Comparison of ENCODE assay signal across 17 mouse cellular contexts in the genomic region with DNA sequence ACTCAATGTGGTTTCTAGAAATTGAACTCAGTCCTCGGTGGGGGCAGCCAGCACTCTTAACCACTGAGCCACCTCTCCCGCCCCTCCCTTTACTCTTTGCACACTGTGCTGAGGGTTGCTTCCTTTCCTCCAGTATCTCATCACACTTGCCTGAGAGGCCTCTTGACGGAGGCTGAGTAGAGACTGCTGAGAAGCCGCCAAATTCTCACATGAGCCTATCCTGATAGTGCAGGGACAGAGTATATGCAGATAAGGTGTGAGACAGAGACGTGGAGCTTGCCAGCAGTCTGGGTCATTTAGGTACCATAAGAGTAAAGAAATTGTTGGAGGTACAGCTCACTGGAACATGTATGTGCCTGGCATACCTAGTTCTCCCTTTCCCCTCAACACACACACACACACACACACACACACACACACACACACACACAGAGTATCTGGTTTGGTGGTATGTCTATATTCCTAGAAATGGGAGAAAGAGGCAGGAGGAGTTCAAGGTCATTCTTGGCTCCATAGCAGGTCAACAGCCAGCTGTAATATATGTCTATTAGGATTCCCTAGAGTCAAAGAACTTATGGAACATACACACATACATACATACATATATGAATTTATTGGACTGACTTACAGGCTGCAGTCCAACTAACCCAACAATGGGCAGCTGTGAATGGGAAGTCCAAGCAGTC. TPM values are rescaled to one million over a fixed set of nuclear protein-coding genes. Genes with fewer than 3 reads are reported as not detected.
DNase-seq lines count a peak whose midpoint lies in the region; ATAC-seq and TF ChIP-seq lines count a peak whose summit lies in the region.
"Had no signal": no experiment of that assay in that cellular context is flagged by ENCODE, and none has a peak within 500 bp of the region (broad histone marks: within the 10 kb centered on the region; RNA-seq: fewer than 3 reads in every experiment).

No protein-coding gene starts in this region.

- H3K4me1 ChIP-seq in heart, embryonic 16.5 days (ENCODE audit: control insufficient read depth, insufficient read depth, low read length), result peaks cover 9% of the 10 kb centered on the region
- H3K4me1 ChIP-seq in heart, embryonic 12.5 days (replicated peaks), result peaks cover 11% of the 10 kb centered on the region
- no peaks in the 10 kb centered on the region for H3K4me1 ChIP-seq in intestine, embryonic 16.5 days (ENCODE audit: control insufficient read depth, insufficient read depth, low read length)
- H3K4me1 ChIP-seq in liver, postnatal 0 days (ENCODE audit: insufficient read depth), result no peaks in the 10 kb centered on the region
- H3K4me1 ChIP-seq: forebrain, embryonic 15.5 days; hindbrain, embryonic 12.5 days; lung, embryonic 15.5 days; neural tube, embryonic 13.5 days had no signal

- peak; percentile 84 for ATAC-seq in heart, embryonic 16.5 days (replicated peaks; ENCODE audit: extremely low read depth, insufficient read depth, low FRiP score)
- ATAC-seq in heart, embryonic 12.5 days (ENCODE audit: insufficient number of reproducible peaks, low FRiP score), result no peak; the same call in 1 of the 2 replicates
- ATAC-seq in intestine, embryonic 16.5 days, result 0 out of 2 replicates have a peak, but pooled peaks have one; percentile 26
- peak; percentile 86 for ATAC-seq in liver, postnatal 0 days
- ATAC-seq: forebrain, embryonic 15.5 days had no signal

- no peak overlapping the region for H3K27ac ChIP-seq in heart, embryonic 16.5 days (ENCODE audit: low read length)
- H3K27ac ChIP-seq in heart, embryonic 12.5 days (ENCODE audit: poor library complexity, severe bottlenecking), result no peak overlapping the region
- no peak overlapping the region for H3K27ac ChIP-seq in intestine, embryonic 16.5 days (ENCODE audit: low read length)
- H3K27ac ChIP-seq in liver, postnatal 0 days (ENCODE audit: low read depth), result no peak overlapping the region
- H3K27ac ChIP-seq: forebrain, embryonic 15.5 days; hindbrain, embryonic 12.5 days; lung, embryonic 15.5 days; neural tube, embryonic 13.5 days had no signal

- no peaks in the 10 kb centered on the region for H3K27me3 ChIP-seq in heart, embryonic 16.5 days (ENCODE audit: control insufficient read depth, insufficient read depth, low read length)
- H3K27me3 ChIP-seq in heart, embryonic 12.5 days (replicated peaks), result no peaks in the 10 kb centered on the region
- no peaks in the 10 kb centered on the region for H3K27me3 ChIP-seq in intestine, embryonic 16.5 days (replicated peaks; ENCODE audit: control insufficient read depth, insufficient read depth, low read length)
- H3K27me3 ChIP-seq in liver, postnatal 0 days (ENCODE audit: insufficient read depth, low read length), result no peaks in the 10 kb centered on the region
- H3K27me3 ChIP-seq: forebrain, embryonic 15.5 days; hindbrain, embryonic 12.5 days; lung, embryonic 15.5 days; neural tube, embryonic 13.5 days had no signal

- peak; percentile 60 for DNase-seq in MEL-GATA-1-ER (ENCODE audit: extremely low read depth, low read depth)
- DNase-seq in liver, postnatal 0 days, result peak; percentile 20
- DNase-seq in adrenal gland, postnatal 25 days, result no peak
- no peak for DNase-seq in cerebellum, adult 9-10 months
- no peak for DNase-seq in left cerebral cortex, adult 9 months (ENCODE audit: low spot score in 2 of 2)
- DNase-seq: adrenal gland, adult 8-10 months; cerebellum, adult 9-11 months; kidney, adult 11 months; kidney, postnatal 14 days; thymus, postnatal 4 days had no signal

- H3K4me3 ChIP-seq in heart, embryonic 16.5 days (ENCODE audit: low read length), result no peak overlapping the region
- H3K4me3 ChIP-seq in heart, embryonic 12.5 days, result no peak overlapping the region
- H3K4me3 ChIP-seq in intestine, embryonic 16.5 days (ENCODE audit: low read length), result no peak overlapping the region
- no peak overlapping the region for H3K4me3 ChIP-seq in liver, postnatal 0 days (ENCODE audit: low read depth, low read length)
- H3K4me3 ChIP-seq: forebrain, embryonic 15.5 days; hindbrain, embryonic 12.5 days; lung, embryonic 15.5 days; neural tube, embryonic 13.5 days had no signal

- no peak overlapping the region; the same call in 1 of the 2 replicates for H3K9ac ChIP-seq in heart, embryonic 16.5 days (ENCODE audit: low read length)
- no peak overlapping the region for H3K9ac ChIP-seq in heart, embryonic 12.5 days
- H3K9ac ChIP-seq in intestine, embryonic 16.5 days (ENCODE audit: low read depth, low read length), result no peak overlapping the region
- H3K9ac ChIP-seq in liver, postnatal 0 days (replicated peaks), result no peak overlapping the region
- H3K9ac ChIP-seq: forebrain, embryonic 15.5 days; hindbrain, embryonic 12.5 days; lung, embryonic 15.5 days; neural tube, embryonic 13.5 days had no signal

- H3K36me3 ChIP-seq in heart, embryonic 16.5 days (ENCODE audit: control insufficient read depth, insufficient read depth), result no peaks in the 10 kb centered on the region
- H3K36me3 ChIP-seq in heart, embryonic 12.5 days, result no peaks in the 10 kb centered on the region
- no peaks in the 10 kb centered on the region for H3K36me3 ChIP-seq in intestine, embryonic 16.5 days (ENCODE audit: control insufficient read depth, insufficient read depth, low read length)
- no peaks in the 10 kb centered on the region for H3K36me3 ChIP-seq in liver, postnatal 0 days (replicated peaks; ENCODE audit: insufficient read depth, low read length)
- H3K36me3 ChIP-seq: forebrain, embryonic 15.5 days; hindbrain, embryonic 12.5 days; lung, embryonic 15.5 days; neural tube, embryonic 13.5 days had no signal

- TF ChIP-seq EP300 in liver, postnatal 0 days (IDR thresholded peaks at IDR 0.05; ENCODE audit: low read depth), result no peak

- WGBS in heart, embryonic 16.5 days, result 27% methylated on average over 5 of the region's 5 CpGs
- WGBS in heart, embryonic 12.5 days, result 19% methylated on average over 5 of the region's 5 CpGs
- 71% methylated on average over 5 of the region's 5 CpGs for WGBS in intestine, embryonic 16.5 days
- 41% methylated on average over 5 of the region's 5 CpGs for WGBS in liver, postnatal 0 days (ENCODE audit: insufficient replicate concordance)

- H3K4me2 ChIP-seq in heart, embryonic 16.5 days (ENCODE audit: low read depth, low read length), result no peak overlapping the region
- H3K4me2 ChIP-seq in heart, embryonic 12.5 days, result no peak overlapping the region
- H3K4me2 ChIP-seq in intestine, embryonic 16.5 days (ENCODE audit: low read depth, low read length), result no peak overlapping the region
- no peak overlapping the region for H3K4me2 ChIP-seq in liver, postnatal 0 days (ENCODE audit: low read depth, low read length)
- H3K4me2 ChIP-seq: forebrain, embryonic 15.5 days; hindbrain, embryonic 12.5 days; lung, embryonic 15.5 days; neural tube, embryonic 13.5 days had no signal

- TF ChIP-seq CTCF in liver, postnatal 0 days (IDR thresholded peaks at IDR 0.05; ENCODE audit: low read depth), result no peak

- H3K9me3 ChIP-seq in heart, embryonic 16.5 days (replicated peaks; ENCODE audit: control insufficient read depth, low read length), result 0 out of 2 replicates have a peak, but pooled peaks cover 2% of the 10 kb centered on the region
- H3K9me3 ChIP-seq in heart, embryonic 12.5 days (replicated peaks), result peaks cover 9% of the 10 kb centered on the region; the same call in 1 of the 2 replicates
- 0 out of 2 replicates have a peak, but pooled peaks cover 4% of the 10 kb centered on the region for H3K9me3 ChIP-seq in intestine, embryonic 16.5 days (ENCODE audit: control insufficient read depth, low read length)
- no peaks in the 10 kb centered on the region for H3K9me3 ChIP-seq in liver, postnatal 0 days (ENCODE audit: low read length)
- H3K9me3 ChIP-seq: forebrain, embryonic 15.5 days; lung, embryonic 15.5 days had no signal

RNA-seq across cellular contexts. Expression of gene Dennd4c, which starts 8.9 kb away (rescaled TPM):
- 4.6 and 5.6 TPM in 2 replicates for polyA plus RNA-seq in heart, embryonic 16.5 days (2015; fragmentation: Nextera tagmentation; extraction: Ambion mirVana)
- 7.7 and 8.8 TPM in 2 replicates for polyA plus RNA-seq in heart, embryonic 12.5 days (2016; fragmentation: Nextera tagmentation; extraction: Ambion mirVana)
- polyA plus RNA-seq in intestine, embryonic 16.5 days (2015; fragmentation: Nextera tagmentation; extraction: Ambion mirVana), result 2.9 and 3.5 TPM in 2 replicates
- 1.4 and 1.8 TPM in 2 replicates for polyA plus RNA-seq in liver, postnatal 0 days (2015; fragmentation: Nextera tagmentation; extraction: Ambion mirVana)
- total RNA-seq in adrenal gland, postnatal 25 days (2021), result 48.2 and 53.0 TPM in 2 replicates

Comparison
In these comparisons a context has a peak if more than half of its experiments do, and no peak if none do; other contexts are left out.
1. DNase-seq: peak in MEL-GATA-1-ER (single experiment) and liver, postnatal 0 days (single experiment); none in adrenal gland, postnatal 25 days (single experiment), cerebellum, adult 9-10 months (single experiment) and left cerebral cortex, adult 9 months (0 of 2).